Mouse (Mus musculus) ES-Bruce4 (cell line): ENCODE measurements around the gene Peli1.

Source experiments
- CTCF ChIP-seq: IDR thresholded peaks from one replicate; pipeline ENCODE4 v1.8.1; 2011; ENCODE audit warnings: low read depth, low read length
- POLR2A ChIP-seq: IDR thresholded peaks from one replicate; pipeline ENCODE4 v1.8.1; 2011; ENCODE audit warnings: low read length; ENCODE audit not compliant: insufficient read depth

- TF ChIP-seq CTCF: no peak
- no peak for TF ChIP-seq POLR2A
These were observed 24.7 kb downstream of the Peli1 start for GRCm38 (mm10) chr11:21115804-21116203.
